Mouse (Mus musculus) cerebellum, adult 9-10 months (tissue): ENCODE results near the gene Pde1c.

Experiments used
- DNase-seq: peaks from one replicate; pipeline ENCODE4 v3.0.0; 2022

Gene Pde1c

GRCm38 (mm10) chr6:56066632-56067282 is 502.1 kb downstream of the Pde1c start:
- DNase-seq, result peak; percentile 76

DNA sequence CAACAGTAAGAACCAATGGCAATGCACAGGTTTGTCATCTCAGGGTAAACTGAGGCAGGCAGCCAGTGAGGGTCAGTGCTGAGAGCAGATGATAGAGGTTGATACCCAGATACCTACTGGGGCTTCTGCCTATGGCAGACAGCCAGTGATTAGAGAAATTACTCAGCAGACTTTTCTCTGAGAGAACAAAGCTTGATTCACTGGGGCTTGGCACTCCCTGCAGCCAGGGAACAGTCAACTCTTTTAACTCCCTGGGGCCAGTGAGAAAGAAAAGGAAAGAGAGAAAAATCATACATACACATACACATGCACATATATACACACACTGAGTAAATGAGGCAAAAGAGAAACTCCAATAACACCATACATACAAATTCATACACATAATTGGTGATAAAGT is 505.2 kb downstream of the Pde1c start:
- no peak for DNase-seq

DNA sequence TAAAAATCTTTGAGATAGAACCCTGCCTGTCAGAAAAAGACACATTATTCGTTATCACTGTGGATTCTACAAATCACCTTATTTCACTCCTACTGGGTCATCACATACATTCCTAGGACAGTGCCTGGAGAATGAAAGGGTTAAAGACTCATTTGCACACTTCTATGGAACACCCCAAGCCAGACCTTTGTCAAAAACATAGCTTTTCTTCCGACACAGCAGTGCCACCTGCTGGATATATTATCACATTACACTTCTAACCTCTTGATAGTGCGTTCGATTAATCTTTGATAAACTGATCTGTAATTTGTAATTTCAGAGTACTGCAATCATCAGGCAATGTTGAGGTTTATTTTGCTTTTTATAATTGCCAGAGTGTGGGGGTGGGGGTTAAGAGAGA is 519.8 kb downstream of the Pde1c start:
- DNase-seq, result peak; percentile 38

- DNase-seq, result no peak
Observed at GRCm38 (mm10) chr6:56048580-56048979, 520.3 kb downstream of the Pde1c start.

GRCm38 (mm10) chr6:56044716-56045115 is 524.2 kb downstream of the Pde1c start:
- no peak for DNase-seq

DNA sequence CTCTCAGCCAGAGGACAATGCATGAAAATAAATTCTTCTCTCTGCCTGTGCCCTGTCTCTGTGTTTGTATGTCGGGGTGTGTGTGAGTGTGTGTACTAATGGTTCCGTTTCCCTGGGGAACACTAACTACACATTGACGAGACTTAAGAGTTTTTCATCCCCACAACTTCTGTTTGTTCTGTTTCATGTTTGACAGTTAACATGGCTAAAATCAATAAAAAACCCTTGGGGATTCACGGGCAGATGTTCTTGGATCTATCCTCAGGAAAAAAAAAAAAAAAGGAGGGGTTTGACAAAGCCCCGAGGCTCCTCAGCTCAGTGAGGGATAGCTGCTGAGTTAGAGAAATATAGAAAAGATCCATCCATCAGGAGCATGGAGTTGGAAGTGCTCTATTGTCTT is 524.6 kb downstream of the Pde1c start:
- no peak for DNase-seq

DNA sequence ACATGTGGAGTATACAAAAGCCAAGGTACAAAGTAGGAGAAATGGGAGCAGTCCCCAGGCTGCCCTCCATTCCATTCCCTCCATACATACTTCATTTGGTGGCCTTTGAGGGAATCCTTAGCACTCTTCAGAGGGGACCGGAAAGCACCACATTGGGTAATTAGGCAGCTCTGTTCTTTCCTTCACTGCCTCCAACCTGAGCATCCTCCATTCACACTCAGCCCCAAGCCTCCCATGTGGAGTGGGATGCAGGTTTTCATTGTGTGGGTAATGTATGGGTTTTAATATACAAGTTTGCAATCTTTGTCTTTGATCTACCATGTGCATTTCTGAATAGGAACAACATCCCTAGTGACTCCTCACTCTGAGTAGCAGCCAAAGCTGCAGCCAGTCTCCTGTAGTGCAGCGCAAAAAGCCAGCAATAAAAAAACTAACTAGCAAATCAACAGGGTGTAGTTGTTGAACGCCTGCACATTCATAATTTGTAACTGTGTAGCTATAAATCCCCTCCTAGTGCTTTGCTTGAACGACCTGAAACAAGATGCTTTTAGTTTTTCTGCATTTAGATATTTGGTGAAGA is 529.3 kb downstream of the Pde1c start:
- no peak for DNase-seq

- DNase-seq, result no peak
Observed at GRCm38 (mm10) chr6:56035054-56035453, 533.8 kb downstream of the Pde1c start.

- no peak for DNase-seq
Observed at GRCm38 (mm10) chr6:56032231-56032630, 536.7 kb downstream of the Pde1c start.

DNA sequence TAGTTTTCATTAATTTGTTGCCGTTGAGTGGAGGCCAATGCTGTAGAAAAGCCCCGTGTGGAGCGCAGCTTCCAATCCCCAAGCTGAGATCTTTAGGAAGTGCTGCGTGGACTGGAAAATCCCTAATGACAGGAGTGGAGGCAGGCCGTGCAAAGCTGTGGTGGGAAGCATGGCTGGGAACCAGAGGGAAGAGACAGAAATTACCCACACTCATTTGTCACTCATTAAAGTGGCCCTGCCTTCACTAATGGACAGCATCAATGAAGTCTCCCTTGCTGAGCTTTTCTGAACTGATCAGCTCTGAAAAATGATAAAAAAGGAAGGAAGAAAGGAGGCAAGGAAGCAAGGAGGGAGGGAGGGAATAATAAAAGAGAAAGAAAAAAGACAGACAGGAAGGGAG is 538.9 kb downstream of the Pde1c start:
- no peak for DNase-seq

- peak; percentile 8 for DNase-seq
Observed at GRCm38 (mm10) chr6:56027966-56028365, 540.9 kb downstream of the Pde1c start.

GRCm38 (mm10) chr6:56027318-56027717 is 541.6 kb downstream of the Pde1c start:
- no peak for DNase-seq

GRCm38 (mm10) chr6:56025533-56025932 is 543.4 kb downstream of the Pde1c start:
- no peak for DNase-seq
